Mouse (Mus musculus): ENCODE data around the gene Dctn2. TPM values are rescaled to one million over a fixed set of nuclear protein-coding genes. Genes with fewer than 3 reads are reported as not detected.
"Not testable (repeated sequence)": the region's sequence is repeated elsewhere in the genome, so short reads cannot be mapped to it uniquely, and the experiment has no call there.

Gene Dctn2
- polyA plus RNA-seq, 1 experiment, result 149 TPM

GRCm38 (mm10) chr10:127310523-127311475 is 44.6 kb downstream of the Dctn2 start:
- no peaks in the 10 kb centered on the region for H3K4me1 ChIP-seq (ENCODE audit: control insufficient read depth, insufficient read depth, low read length)

GRCm38 (mm10) chr10:127311476-127312355 is 45.5 kb downstream of the Dctn2 start, which contains the start of gene Mars:
Gene Mars (minus strand): TSS chr10:127311786.
- Histone ChIP-seq H3K4me1 (ENCODE audit: control insufficient read depth, insufficient read depth, low read length) (no peaks in the 10 kb centered on the region), H3K4me3 (ENCODE audit: insufficient read depth, low read length) (peak within 1 kb of the TSS; percentile 88), H3K27ac (ENCODE audit: insufficient read depth, low read length) (peak within 1 kb of the TSS; percentile 90)
- TF ChIP-seq CTCF (IDR thresholded peaks at IDR 0.05; ENCODE audit: borderline replicate concordance, insufficient read depth, low read length) (no peak), POLR2A (IDR thresholded peaks at IDR 0.05; ENCODE audit: low read depth, low read length) (peak; percentile 81)

More at GRCm38 (mm10) chr10:127310523-127311475, 44.6 kb downstream of the Dctn2 start:
- TF ChIP-seq POLR2A (IDR thresholded peaks at IDR 0.05; ENCODE audit: low read depth, low read length), result peak; percentile 39; the same call in 1 of the 2 replicates
- TF ChIP-seq CTCF (IDR thresholded peaks at IDR 0.05; ENCODE audit: borderline replicate concordance, insufficient read depth, low read length), result no peak
- Histone ChIP-seq H3K27ac (ENCODE audit: insufficient read depth, low read length) (peak overlapping the region; percentile 90), H3K4me3 (ENCODE audit: insufficient read depth, low read length) (peak overlapping the region; percentile 88)

DNA sequence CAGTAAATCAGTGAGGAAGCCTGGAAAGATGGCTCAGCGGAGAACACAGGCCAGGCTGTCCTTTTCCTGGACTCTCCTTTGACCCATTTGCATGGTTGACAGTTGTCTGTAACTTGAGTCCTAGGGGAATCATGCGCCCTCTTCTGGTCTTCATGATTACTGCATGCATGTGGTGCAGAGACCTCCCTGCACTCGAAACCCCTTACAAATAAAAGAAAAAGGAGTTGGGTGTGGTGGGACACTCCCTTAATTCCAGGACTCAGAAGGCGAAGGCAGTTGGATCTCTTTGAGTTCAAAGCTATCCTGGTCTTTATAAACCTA is 46.1 kb downstream of the Dctn2 start:
- Histone ChIP-seq H3K4me1 (ENCODE audit: control insufficient read depth, insufficient read depth, low read length) (no peaks in the 10 kb centered on the region), H3K27ac (ENCODE audit: insufficient read depth, low read length) (peak overlapping the region; percentile 74)
- TF ChIP-seq POLR2A (IDR thresholded peaks at IDR 0.05; ENCODE audit: low read depth, low read length) (peak; percentile 55; the same call in 1 of the 2 replicates), CTCF (IDR thresholded peaks at IDR 0.05; ENCODE audit: borderline replicate concordance, insufficient read depth, low read length) (peak; percentile 22; the same call in 1 of the 2 replicates)

GRCm38 (mm10) chr10:127312858-127313257 is 46.7 kb downstream of the Dctn2 start:
- no peak overlapping the region for H3K27ac ChIP-seq (ENCODE audit: insufficient read depth, low read length)
- H3K4me1 ChIP-seq (ENCODE audit: control insufficient read depth, insufficient read depth, low read length), result no peaks in the 10 kb centered on the region
- no peak for TF ChIP-seq CTCF (IDR thresholded peaks at IDR 0.05; ENCODE audit: borderline replicate concordance, insufficient read depth, low read length)
- TF ChIP-seq POLR2A (IDR thresholded peaks at IDR 0.05; ENCODE audit: low read depth, low read length), result no peak
- H3K4me3 ChIP-seq (ENCODE audit: insufficient read depth, low read length), result no peak overlapping the region

More for the DNA sequence above, 46.1 kb downstream of the Dctn2 start:
- H3K4me3 ChIP-seq (ENCODE audit: insufficient read depth, low read length), result peak overlapping the region; percentile 75

DNA sequence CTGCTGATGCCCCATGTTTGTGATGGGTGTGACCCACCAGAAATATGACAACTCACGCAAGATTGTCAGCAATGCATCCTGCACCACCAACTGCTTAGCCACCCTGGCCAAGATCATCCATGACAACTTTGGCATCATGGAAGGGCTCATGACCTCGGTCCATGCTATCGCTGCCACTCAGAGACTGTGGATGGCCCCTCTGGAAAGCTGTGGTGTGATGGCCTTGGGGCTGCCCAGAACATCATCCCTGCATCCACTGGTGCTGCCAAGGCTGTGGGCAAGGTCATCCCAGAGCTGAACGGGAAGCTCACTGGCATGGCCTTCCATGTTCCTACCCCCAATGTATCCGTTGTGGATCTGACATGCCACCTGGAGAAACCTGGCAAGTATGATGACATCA is 47.3 kb downstream of the Dctn2 start:
- not testable (repeated sequence) for H3K27ac ChIP-seq (ENCODE audit: insufficient read depth, low read length); H3K4me3 ChIP-seq (ENCODE audit: insufficient read depth, low read length); H3K4me1 ChIP-seq (ENCODE audit: control insufficient read depth, insufficient read depth, low read length)

- not testable (repeated sequence) for H3K4me1 ChIP-seq (ENCODE audit: control insufficient read depth, insufficient read depth, low read length); H3K27ac ChIP-seq (ENCODE audit: insufficient read depth, low read length); H3K4me3 ChIP-seq (ENCODE audit: insufficient read depth, low read length)
Observed at GRCm38 (mm10) chr10:127314950-127315349, 48.8 kb downstream of the Dctn2 start.

- no peak overlapping the region for H3K27ac ChIP-seq (ENCODE audit: insufficient read depth, low read length)
- no peaks in the 10 kb centered on the region for H3K4me1 ChIP-seq (ENCODE audit: control insufficient read depth, insufficient read depth, low read length)
- no peak for TF ChIP-seq CTCF (IDR thresholded peaks at IDR 0.05; ENCODE audit: borderline replicate concordance, insufficient read depth, low read length)
- no peak for TF ChIP-seq POLR2A (IDR thresholded peaks at IDR 0.05; ENCODE audit: low read depth, low read length)
- H3K4me3 ChIP-seq (ENCODE audit: insufficient read depth, low read length), result no peak overlapping the region
Observed at GRCm38 (mm10) chr10:127317277-127317676, 51.1 kb downstream of the Dctn2 start.

DNA sequence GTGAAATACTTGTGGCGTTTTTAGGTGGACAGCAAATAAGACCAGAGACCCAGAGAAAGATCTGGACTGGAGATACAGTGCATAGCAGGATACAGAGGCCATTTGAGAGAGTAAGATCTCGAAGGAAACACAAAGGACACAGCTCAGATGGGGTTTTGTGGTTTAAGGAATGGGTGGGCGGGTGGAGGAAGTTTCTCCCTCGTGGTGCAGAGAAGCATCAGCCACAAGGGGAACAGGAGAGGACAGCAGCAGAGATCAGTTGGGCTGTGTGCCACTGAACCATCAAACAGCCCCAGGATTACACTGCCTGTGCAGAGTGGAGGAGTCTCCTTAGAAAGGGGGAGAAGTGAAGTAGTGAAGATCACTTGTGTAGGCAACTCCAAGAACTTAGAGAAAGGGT is 51.8 kb downstream of the Dctn2 start:
- H3K4me1 ChIP-seq (ENCODE audit: control insufficient read depth, insufficient read depth, low read length), result no peaks in the 10 kb centered on the region
- no peak overlapping the region for H3K27ac ChIP-seq (ENCODE audit: insufficient read depth, low read length)
- H3K4me3 ChIP-seq (ENCODE audit: insufficient read depth, low read length), result no peak overlapping the region
- no peak for TF ChIP-seq CTCF (IDR thresholded peaks at IDR 0.05; ENCODE audit: borderline replicate concordance, insufficient read depth, low read length)
- TF ChIP-seq POLR2A (IDR thresholded peaks at IDR 0.05; ENCODE audit: low read depth, low read length), result no peak

- Histone ChIP-seq H3K4me1 (ENCODE audit: control insufficient read depth, insufficient read depth, low read length) (no peaks in the 10 kb centered on the region), H3K27ac (ENCODE audit: insufficient read depth, low read length) (no peak overlapping the region), H3K4me3 (ENCODE audit: insufficient read depth, low read length) (no peak overlapping the region)
- TF ChIP-seq POLR2A (IDR thresholded peaks at IDR 0.05; ENCODE audit: low read depth, low read length), result no peak
- no peak for TF ChIP-seq CTCF (IDR thresholded peaks at IDR 0.05; ENCODE audit: borderline replicate concordance, insufficient read depth, low read length)
Observed at GRCm38 (mm10) chr10:127319969-127320368, 53.8 kb downstream of the Dctn2 start.

GRCm38 (mm10) chr10:127321621-127322020 is 55.5 kb downstream of the Dctn2 start, which contains the start of gene Arhgap9:
Gene Arhgap9 (plus strand): TSS chr10:127321964.
- no peak for TF ChIP-seq POLR2A (IDR thresholded peaks at IDR 0.05; ENCODE audit: low read depth, low read length)
- no peak for TF ChIP-seq CTCF (IDR thresholded peaks at IDR 0.05; ENCODE audit: borderline replicate concordance, insufficient read depth, low read length)
- no peaks in the 10 kb centered on the region for H3K4me1 ChIP-seq (ENCODE audit: control insufficient read depth, insufficient read depth, low read length)
- H3K27ac ChIP-seq (ENCODE audit: insufficient read depth, low read length), result no peak within 1 kb of the TSS
- H3K4me3 ChIP-seq (ENCODE audit: insufficient read depth, low read length), result no peak within 1 kb of the TSS
